Mouse (Mus musculus): ENCODE measurements around the gene Cenpp.

- no peak for TF ChIP-seq POLR2A (IDR thresholded peaks at IDR 0.05; ENCODE audit: low read depth, low read length)
- no peak for TF ChIP-seq CTCF (IDR thresholded peaks at IDR 0.05; ENCODE audit: extremely low read depth, insufficient read depth, insufficient read length, insufficient replicate concordance)
Observed at GRCm38 (mm10) chr13:49617021-49617420, 35.6 kb downstream of the Cenpp start.

Data from spleen, adult 2 months (tissue).